8 mouse cellular contexts compared by ENCODE assay signal in the genomic region with DNA sequence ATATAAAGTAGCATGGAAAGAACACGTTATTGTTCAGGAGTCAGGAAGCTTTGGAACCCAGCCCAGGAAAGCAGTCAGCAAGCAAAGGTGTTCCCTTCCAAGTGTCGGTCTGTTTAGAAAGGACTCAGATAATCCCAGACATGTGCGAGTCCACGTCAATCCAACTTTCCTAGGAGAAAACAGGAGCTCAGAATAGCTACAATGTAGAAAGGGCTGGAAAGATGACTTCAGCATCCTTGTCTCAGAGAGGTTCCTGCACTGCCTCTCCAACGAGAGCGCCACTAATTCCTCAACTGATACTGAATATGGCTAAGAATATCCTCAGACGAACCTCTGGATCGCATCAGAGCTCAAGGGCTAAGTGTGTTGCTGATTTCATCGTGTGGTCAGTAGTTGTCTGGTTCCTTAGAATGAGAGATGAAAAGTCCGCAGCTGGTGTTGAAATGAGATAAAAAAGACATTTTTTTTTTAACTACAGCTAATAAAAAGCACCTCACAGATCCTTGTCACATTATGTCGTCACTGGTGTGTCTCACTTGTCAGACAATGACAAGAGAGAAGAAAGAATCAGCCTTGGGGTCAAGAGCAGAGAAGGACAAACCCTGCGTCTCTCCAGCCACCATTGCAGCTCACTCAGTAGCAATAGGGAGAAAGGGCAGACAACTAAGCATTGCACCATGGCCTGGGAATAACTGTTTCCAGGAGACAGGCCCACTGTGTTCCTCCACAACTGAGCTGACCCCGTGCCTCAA. TPM values are rescaled to one million over a fixed set of nuclear protein-coding genes. Genes with fewer than 3 reads are reported as not detected.
A peak's percentile ranks its signal among the peaks of the same experiment; 100 is the strongest.
DNase-seq lines count a peak whose midpoint lies in the region; ATAC-seq lines count a peak whose summit lies in the region.

No protein-coding gene starts in this region.

- intact Hi-C loops in heart, postnatal 14 days (cut with DNase I), result loop anchor here (2.0 kb wide), 2 partner anchors 15 to 33 kb away; no protein-coding TSS in a partner anchor

- H3K4me2 ChIP-seq in liver, embryonic 11.5 days, result peak overlapping the region; percentile 60
- H3K4me2 ChIP-seq in stomach, embryonic 14.5 days (replicated peaks; ENCODE audit: low read depth, low read length), result no peak overlapping the region
- H3K4me2 ChIP-seq in neural tube, embryonic 15.5 days, result no peak overlapping the region

- peak; percentile 42 to 58 for DNase-seq in cerebellum, postnatal 10 days
- no peak for DNase-seq in cerebellum, postnatal 4 days (ENCODE audit: low spot score in 2 of 2)
- DNase-seq in liver, embryonic 11.5 days (ENCODE audit: low spot score), result no peak
- DNase-seq in liver, result no peak
- DNase-seq in heart, postnatal 14 days, result peak; percentile 61 to 70
- no peak for DNase-seq in adrenal gland, adult 8-10 months

- H3K4me1 ChIP-seq in liver, embryonic 11.5 days (replicated peaks; ENCODE audit: control insufficient read depth, insufficient read depth, low read length), result peaks cover 14% of the 10 kb centered on the region
- H3K4me1 ChIP-seq in stomach, embryonic 14.5 days (ENCODE audit: control insufficient read depth, insufficient read depth, low read length), result peaks cover 9% of the 10 kb centered on the region
- H3K4me1 ChIP-seq in neural tube, embryonic 15.5 days, result peaks cover 6% of the 10 kb centered on the region; the same call in 1 of the 2 replicates

- peak overlapping the region; percentile 10; the same call in 1 of the 2 replicates for H3K4me3 ChIP-seq in liver, embryonic 11.5 days (ENCODE audit: low read depth, low read length)
- no peak overlapping the region for H3K4me3 ChIP-seq in stomach, embryonic 14.5 days (ENCODE audit: low read depth, low read length)
- H3K4me3 ChIP-seq in neural tube, embryonic 15.5 days (replicated peaks), result no peak overlapping the region

- H3K36me3 ChIP-seq in liver, embryonic 11.5 days (ENCODE audit: control insufficient read depth, insufficient read depth, low read length), result no peaks in the 10 kb centered on the region
- H3K36me3 ChIP-seq in stomach, embryonic 14.5 days (ENCODE audit: control insufficient read depth, insufficient read depth, low read length), result no peaks in the 10 kb centered on the region
- H3K36me3 ChIP-seq in neural tube, embryonic 15.5 days, result no peaks in the 10 kb centered on the region

- no peaks in the 10 kb centered on the region for H3K27me3 ChIP-seq in liver, embryonic 11.5 days (replicated peaks; ENCODE audit: control insufficient read depth, insufficient read depth, low read length)
- H3K27me3 ChIP-seq in stomach, embryonic 14.5 days (ENCODE audit: control insufficient read depth, insufficient read depth, low read length), result no peaks in the 10 kb centered on the region
- no peaks in the 10 kb centered on the region for H3K27me3 ChIP-seq in neural tube, embryonic 15.5 days (replicated peaks)

- ATAC-seq in liver, embryonic 11.5 days (replicated peaks; ENCODE audit: low FRiP score), result peak; percentile 58
- ATAC-seq in stomach, embryonic 14.5 days (ENCODE audit: insufficient number of reproducible peaks, insufficient read depth, low FRiP score, low read depth), result 0 out of 2 replicates have a peak, but pooled peaks have one; percentile 14
- no peak for ATAC-seq in neural tube, embryonic 15.5 days (ENCODE audit: low FRiP score)

- peak overlapping the region; percentile 44; the same call in 1 of the 2 replicates for H3K9ac ChIP-seq in liver, embryonic 11.5 days (ENCODE audit: low read depth, low read length)
- no peak overlapping the region for H3K9ac ChIP-seq in stomach, embryonic 14.5 days (replicated peaks; ENCODE audit: low read depth, low read length)
- H3K9ac ChIP-seq in neural tube, embryonic 15.5 days (replicated peaks), result no peak overlapping the region

- 47% methylated on average over 13 of the region's 13 CpGs for WGBS in liver, embryonic 11.5 days
- 53% methylated on average over 13 of the region's 13 CpGs for WGBS in stomach, embryonic 14.5 days
- WGBS in neural tube, embryonic 15.5 days, result 78% methylated on average over 13 of the region's 13 CpGs

- no peaks in the 10 kb centered on the region for H3K9me3 ChIP-seq in liver, embryonic 11.5 days (ENCODE audit: control insufficient read depth, low read length)
- H3K9me3 ChIP-seq in stomach, embryonic 14.5 days (ENCODE audit: control insufficient read depth, low read depth, low read length), result no peaks in the 10 kb centered on the region
- no peaks in the 10 kb centered on the region for H3K9me3 ChIP-seq in neural tube, embryonic 15.5 days (replicated peaks)

- peak overlapping the region; percentile 82 for H3K27ac ChIP-seq in liver, embryonic 11.5 days (ENCODE audit: low read depth, low read length)
- H3K27ac ChIP-seq in stomach, embryonic 14.5 days (ENCODE audit: low read length), result no peak overlapping the region
- no peak overlapping the region for H3K27ac ChIP-seq in neural tube, embryonic 15.5 days (replicated peaks)

RNA-seq across cellular contexts. Expression of a gene that starts 47.5 kb away (rescaled TPM):
- 7.9 and 8.0 TPM in 2 replicates for polyA plus RNA-seq in liver, embryonic 11.5 days (2014; fragmentation: Nextera tagmentation; extraction: Ambion mirVana)
- 10 to 100 TPM; 17.5 to 18.5 TPM for total RNA-seq in heart, postnatal 14 days (2021)
- polyA plus RNA-seq in stomach, embryonic 14.5 days (2014; fragmentation: Nextera tagmentation; extraction: Ambion mirVana), result 16.0 and 16.5 TPM in 2 replicates
- 10 to 100 TPM; 11.0 to 35.2 (median 19.0) TPM for total RNA-seq in adrenal gland, adult 8-10 months (2022)
- 19.6 and 20.6 TPM in 2 replicates for polyA plus RNA-seq in neural tube, embryonic 15.5 days (2015; fragmentation: Nextera tagmentation; extraction: Ambion mirVana)

Comparison
In these comparisons a context has a peak if more than half of its experiments do, and no peak if none do; other contexts are left out.
1. DNase-seq: peak in cerebellum, postnatal 10 days (2 of 2) and heart, postnatal 14 days (2 of 2); none in cerebellum, postnatal 4 days (0 of 2), liver, embryonic 11.5 days (single experiment), liver (single experiment) and adrenal gland, adult 8-10 months (single experiment).